Mouse (Mus musculus) midbrain, postnatal 0 days (tissue): Measurements from ENCODE around the gene 2310007B03Rik. TPM values are rescaled to one million over a fixed set of nuclear protein-coding genes. Genes with fewer than 3 reads are reported as not detected.

Experiments used
- ATAC-seq: fragments of 200-750 bp; cut with Nextera tagmentation; 2 replicates; pipeline ENCODE4 v1.8.0; 2017; ENCODE audit warnings: moderate number of reproducible peaks, mild to moderate bottlenecking, moderate TSS enrichment, moderate library complexity; ENCODE audit not compliant: low FRiP score
- DNase-seq: peaks from one replicate; pipeline ENCODE4 v3.0.0-alpha.2; 2015; ENCODE audit warnings: low spot score
- H3K27ac ChIP-seq: fragments of 300-500 bp; sonication (generic); 2 replicates; pipeline ENCODE4 v1.5.1; 2014; ENCODE audit warnings: low read depth, mild to moderate bottlenecking, low read length, mixed read lengths
- H3K27me3 ChIP-seq: fragments of 300-500 bp; sonication (generic); 2 replicates; pipeline ENCODE4 v1.6.1; 2014; ENCODE audit warnings: low read length, control low read depth, mixed read lengths; ENCODE audit not compliant: insufficient read depth
- H3K36me3 ChIP-seq: fragments of 300-500 bp; sonication (generic); 2 replicates; pipeline ENCODE4 v1.6.1; 2014; ENCODE audit warnings: low read length, control low read depth, mixed read lengths; ENCODE audit not compliant: insufficient read depth
- H3K4me1 ChIP-seq: fragments of 300-500 bp; sonication (generic); 2 replicates; pipeline ENCODE4 v1.6.1; 2014; ENCODE audit warnings: mild to moderate bottlenecking, control low read depth, antibody characterized with exemption, low read length, mixed read lengths; ENCODE audit not compliant: insufficient read depth
- H3K4me2 ChIP-seq: fragments of 300-500 bp; sonication (generic); 2 replicates; pipeline ENCODE4 v1.6.1; 2014; ENCODE audit warnings: low read depth, mild to moderate bottlenecking, low read length, mixed read lengths; ENCODE audit not compliant: poor library complexity, severe bottlenecking
- H3K4me3 ChIP-seq: fragments of 300-500 bp; sonication (generic); 2 replicates; pipeline ENCODE4 v1.5.1; 2014; ENCODE audit warnings: low read depth, mild to moderate bottlenecking, low read length, moderate library complexity
- H3K9ac ChIP-seq: fragments of 300-500 bp; sonication (generic); replicated peaks from 2 replicates; pipeline ENCODE4 v1.6.1; 2014; ENCODE audit warnings: mild to moderate bottlenecking, low read length, moderate library complexity, mixed read lengths; ENCODE audit not compliant: poor library complexity, severe bottlenecking
- H3K9me3 ChIP-seq: fragments of 300-500 bp; sonication (generic); 2 replicates; pipeline ENCODE4 v1.6.1; 2016; ENCODE audit warnings: low read length, control low read depth
- CTCF ChIP-seq: IDR thresholded peaks from 2 replicates; pipeline ENCODE4 v1.5.1; 2016; ENCODE audit warnings: antibody characterized with exemption, mild to moderate bottlenecking
- WGBS: fragments of 180-500 bp; shearing (Covaris S2); extraction: QIAGEN DNeasy Blood & Tissue Kit; methylation state at CpG from one replicate; pipeline ENCODE4 v1.1.7; 2014; 5-methylcytosine and 5-hydroxymethylcytosine counted together
- polyA plus RNA-seq: library from polyadenylated mRNA; unstranded; fragments of >200 nt; fragmentation: Nextera tagmentation; extraction: Ambion mirVana; gene quantifications from 2 replicates; pipeline ENCODE4 v1.2.1, GENCODE M21; 2015
- total RNA-seq: library from RNA; depleted of rRNA; stranded (reverse); fragments of >200 nt; gene quantifications from 2 replicates; pipeline ENCODE4 v1.2.3, GENCODE M21; 2014

2310007B03Rik gene
- total and polyA plus RNA-seq, 2 experiments from 2014 or later, result 0.07 to 0.88 TPM

- DNase-seq (no peak), ATAC-seq (no peak)
- no peak overlapping the region for H3K9ac ChIP-seq
- H3K4me3 ChIP-seq, result no peak overlapping the region; the same call in 1 of the 2 replicates
- peaks cover 9% of the 10 kb centered on the region; the same call in 1 of the 2 replicates for H3K4me1 ChIP-seq
- no peak overlapping the region for H3K27ac ChIP-seq
- H3K9me3 ChIP-seq, result no peaks in the 10 kb centered on the region
- no peak for TF ChIP-seq CTCF
- no peaks in the 10 kb centered on the region for H3K27me3 ChIP-seq
- H3K4me2 ChIP-seq, result peak overlapping the region; percentile 98
- WGBS, result 22% methylated on average over 6 of the region's 6 CpGs
- H3K36me3 ChIP-seq, result no peaks in the 10 kb centered on the region
Measured at GRCm38 (mm10) chr1:93175849-93176248, 15.1 kb upstream of the 2310007B03Rik start.

- H3K9me3 ChIP-seq, result no peaks in the 10 kb centered on the region
- ATAC-seq (peak; percentile 67), DNase-seq (peak; percentile 88)
- no peaks in the 10 kb centered on the region for H3K27me3 ChIP-seq
- no peak overlapping the region for H3K27ac ChIP-seq
- 1% methylated on average over 4 of the region's 4 CpGs for WGBS
- peaks cover 9% of the 10 kb centered on the region; the same call in 1 of the 2 replicates for H3K4me1 ChIP-seq
- no peak overlapping the region for H3K4me2 ChIP-seq
- H3K36me3 ChIP-seq, result no peaks in the 10 kb centered on the region
- H3K9ac ChIP-seq, result no peak overlapping the region
- no peak overlapping the region for H3K4me3 ChIP-seq
- TF ChIP-seq CTCF, result peak; percentile 99
Measured at GRCm38 (mm10) chr1:93174399-93174798, 13.7 kb upstream of the 2310007B03Rik start.

GRCm38 (mm10) chr1:93173665-93174064 is 12.9 kb upstream of the 2310007B03Rik start:
- Histone ChIP-seq H3K9me3 (no peaks in the 10 kb centered on the region), H3K4me1 (peaks cover 9% of the 10 kb centered on the region; the same call in 1 of the 2 replicates), H3K9ac (no peak overlapping the region), H3K4me3 (no peak overlapping the region), H3K36me3 (no peaks in the 10 kb centered on the region), H3K27me3 (no peaks in the 10 kb centered on the region), H3K4me2 (no peak overlapping the region), H3K27ac (no peak overlapping the region)
- ATAC-seq, result no peak
- no peak for TF ChIP-seq CTCF
- WGBS, result 72% methylated on average over 4 of the region's 4 CpGs
- DNase-seq, result no peak

- H3K4me1 ChIP-seq, result no peaks in the 10 kb centered on the region
- WGBS, result 30% methylated on average over 10 of the region's 10 CpGs
- no peaks in the 10 kb centered on the region for H3K36me3 ChIP-seq
- DNase-seq (peak; percentile 17), ATAC-seq (peak; percentile 39; the same call in 1 of the 2 replicates)
- no peaks in the 10 kb centered on the region for H3K27me3 ChIP-seq
- no peak within 1 kb of the TSS for H3K9ac ChIP-seq
- TF ChIP-seq CTCF, result no peak
- no peaks in the 10 kb centered on the region for H3K9me3 ChIP-seq
- no peak within 1 kb of the TSS for H3K27ac ChIP-seq
- no peak within 1 kb of the TSS for H3K4me3 ChIP-seq
- no peak within 1 kb of the TSS for H3K4me2 ChIP-seq
Measured at GRCm38 (mm10) chr1:93168295-93168775, 7.6 kb upstream of the 2310007B03Rik start, which contains the start of gene Crocc2. Gene Crocc2, plus strand, starts transcription at chr1:93168725.

- H3K4me3 ChIP-seq, result no peak overlapping the region
- ATAC-seq, result no peak
Measured at GRCm38 (mm10) chr1:93166346-93167079, 5.8 kb upstream of the 2310007B03Rik start.

GRCm38 (mm10) chr1:93165447-93165846 is 4.7 kb upstream of the 2310007B03Rik start:
- no peaks in the 10 kb centered on the region for H3K9me3 ChIP-seq
- H3K4me1 ChIP-seq, result no peaks in the 10 kb centered on the region
- DNase-seq, result no peak
- WGBS, result 86% methylated on average over 9 of the region's 9 CpGs
- H3K27me3 ChIP-seq, result no peaks in the 10 kb centered on the region
- ATAC-seq, result no peak
- TF ChIP-seq CTCF, result no peak
- no peak overlapping the region for H3K27ac ChIP-seq
- H3K9ac ChIP-seq, result no peak overlapping the region
- H3K4me2 ChIP-seq, result no peak overlapping the region
- H3K4me3 ChIP-seq, result no peak overlapping the region
- no peaks in the 10 kb centered on the region for H3K36me3 ChIP-seq

More at GRCm38 (mm10) chr1:93166346-93167079, 5.8 kb upstream of the 2310007B03Rik start:
- no peaks in the 10 kb centered on the region for H3K4me1 ChIP-seq
- 89% methylated on average over 11 of the region's 11 CpGs for WGBS
- TF ChIP-seq CTCF, result no peak
- H3K27ac ChIP-seq, result no peak overlapping the region
- no peaks in the 10 kb centered on the region for H3K36me3 ChIP-seq
- no peaks in the 10 kb centered on the region for H3K9me3 ChIP-seq
- H3K27me3 ChIP-seq, result no peaks in the 10 kb centered on the region
- no peak overlapping the region for H3K9ac ChIP-seq
- H3K4me2 ChIP-seq, result no peak overlapping the region
- no peak for DNase-seq
